Mouse (Mus musculus) thymus, postnatal 0 days (tissue): ENCODE results near the gene Prmt7. TPM values are rescaled to one million over a fixed set of nuclear protein-coding genes. Genes with fewer than 3 reads are reported as not detected.

Source experiments
- DNase-seq: peaks from one replicate; pipeline ENCODE4 v3.0.0-alpha.2; 2015; ENCODE audit warnings: low spot score
- polyA plus RNA-seq: library from polyadenylated mRNA; unstranded; fragments of >200 nt; fragmentation: Nextera tagmentation; extraction: Ambion mirVana; gene quantifications from 2 replicates; pipeline ENCODE4 v1.2.1, GENCODE M21; 2015

Prmt7 gene
- polyA plus RNA-seq, 1 experiment from 2014 or later: 42.8 TPM

- no peak for DNase-seq
Observed at GRCm38 (mm10) chr8:106219620-106220019, 8.9 kb downstream of the Prmt7 start.

- DNase-seq: peak; percentile 50
Observed at GRCm38 (mm10) chr8:106226589-106226988, 15.9 kb downstream of the Prmt7 start.

GRCm38 (mm10) chr8:106231536-106231935 lies 20.8 kb downstream of the Prmt7 start:
- DNase-seq: no peak

- DNase-seq: no peak
Observed at GRCm38 (mm10) chr8:106232751-106233150, 22.0 kb downstream of the Prmt7 start.

- no peak for DNase-seq
Observed at GRCm38 (mm10) chr8:106234567-106235261, 24.0 kb downstream of the Prmt7 start.

- no peak for DNase-seq
Observed at GRCm38 (mm10) chr8:106237106-106237505, 26.4 kb downstream of the Prmt7 start.

- DNase-seq: no peak
Observed at GRCm38 (mm10) chr8:106250186-106250585, 39.5 kb downstream of the Prmt7 start.

GRCm38 (mm10) chr8:106258169-106258568 lies 47.4 kb downstream of the Prmt7 start:
- peak; percentile 8 for DNase-seq

- peak; percentile 43 for DNase-seq
Observed at GRCm38 (mm10) chr8:106259579-106260255, 49.0 kb downstream of the Prmt7 start.

- no peak for DNase-seq
Observed at GRCm38 (mm10) chr8:106260894-106261293, 50.2 kb downstream of the Prmt7 start.

GRCm38 (mm10) chr8:106262343-106262742 lies 51.6 kb downstream of the Prmt7 start:
- no peak for DNase-seq

- no peak for DNase-seq
Observed at GRCm38 (mm10) chr8:106263928-106264327, 53.2 kb downstream of the Prmt7 start.

- no peak for DNase-seq
Observed at GRCm38 (mm10) chr8:106265398-106265797, 54.7 kb downstream of the Prmt7 start.

- DNase-seq: no peak
Observed at GRCm38 (mm10) chr8:106268710-106269346, 58.1 kb downstream of the Prmt7 start.

- DNase-seq: no peak
Observed at GRCm38 (mm10) chr8:106270804-106271203, 60.1 kb downstream of the Prmt7 start.

GRCm38 (mm10) chr8:106271378-106271777 lies 60.6 kb downstream of the Prmt7 start:
- DNase-seq: no peak

GRCm38 (mm10) chr8:106273468-106273867 lies 62.7 kb downstream of the Prmt7 start:
- DNase-seq: no peak

- no peak for DNase-seq
Observed at GRCm38 (mm10) chr8:106276709-106277317, 66.1 kb downstream of the Prmt7 start.

- no peak for DNase-seq
Observed at GRCm38 (mm10) chr8:106278367-106279042, 67.8 kb downstream of the Prmt7 start.

GRCm38 (mm10) chr8:106280154-106280553 lies 69.4 kb downstream of the Prmt7 start:
- DNase-seq: no peak

GRCm38 (mm10) chr8:106280844-106281243 lies 70.1 kb downstream of the Prmt7 start:
- no peak for DNase-seq
